Mouse (Mus musculus): ENCODE data around the gene Fut11. TPM values are rescaled to one million over a fixed set of nuclear protein-coding genes. Genes with fewer than 3 reads are reported as not detected.

Gene Fut11
- total and polyA plus RNA-seq, 3 experiments, result 0.69 to 1.8 TPM; not detected in 1

DNA sequence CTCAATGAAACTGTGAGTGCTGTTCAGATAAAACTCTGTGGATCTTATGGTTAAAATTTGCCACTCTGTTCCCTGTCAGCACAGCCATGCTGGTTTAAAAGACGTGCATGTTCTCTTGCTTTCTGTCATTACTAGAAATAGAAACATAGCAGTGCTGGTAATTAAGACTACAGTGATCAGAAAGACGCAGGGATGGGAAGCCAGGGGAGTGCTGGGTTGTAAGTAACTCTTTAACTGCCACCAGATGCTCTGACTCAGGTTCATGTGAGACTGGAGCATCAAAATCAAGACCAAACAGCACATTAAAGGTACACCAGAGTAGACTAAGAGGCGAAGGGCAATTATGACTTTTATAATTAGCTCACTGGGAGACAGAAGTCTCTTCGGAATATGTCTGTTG is 53.6 kb downstream of the Fut11 start:
- no peaks in the 10 kb centered on the region for H3K4me1 ChIP-seq (ENCODE audit: control insufficient read depth in 1 of 2, insufficient read depth in 2 of 2, low read length in 2 of 2)
- no peak overlapping the region for H3K9ac ChIP-seq (ENCODE audit: control insufficient read depth, low read depth, low read length, poor library complexity, severe bottlenecking)
- H3K27me3 ChIP-seq (ENCODE audit: control insufficient read depth in 1 of 2, insufficient read depth in 2 of 2, low read length in 2 of 2), result no peaks in the 10 kb centered on the region
- no peaks in the 10 kb centered on the region for H3K79me2 ChIP-seq (ENCODE audit: control insufficient read depth, insufficient read depth, low read length, poor library complexity)
- TF ChIP-seq MAFK (IDR thresholded peaks at IDR 0.05; ENCODE audit: borderline replicate concordance, low read depth, low read length) (no peak), ZKSCAN1 (IDR thresholded peaks at IDR 0.05; ENCODE audit: low read depth, low read length) (no peak), RAD21 (IDR thresholded peaks at IDR 0.05; ENCODE audit: low read depth, low read length) (no peak), HCFC1 (IDR thresholded peaks at IDR 0.05; ENCODE audit: low read depth, low read length) (no peak), MEF2A (IDR thresholded peaks at IDR 0.05; ENCODE audit: extremely low read depth, insufficient replicate concordance, low read depth, low read length, poor library complexity, severe bottlenecking) (no peak), POLR2A (IDR thresholded peaks at IDR 0.05; ENCODE audit: control insufficient read depth in 1 of 2, insufficient read depth in 1 of 2, low read depth in 1 of 2, low read length in 2 of 2, poor library complexity in 1 of 2) (no peak), POLR2AphosphoS2 (IDR thresholded peaks at IDR 0.05; ENCODE audit: low read length) (no peak), USF2 (IDR thresholded peaks at IDR 0.05; ENCODE audit: borderline replicate concordance in 1 of 2, insufficient read depth in 1 of 2, low read depth in 1 of 2, low read length in 2 of 2) (no peak), ZC3H11A (IDR thresholded peaks at IDR 0.05; ENCODE audit: low read depth, low read length) (no peak), KAT2A (conservative IDR thresholded peaks at IDR 0.05; ENCODE audit: low read depth, low read length) (no peak), CTCF (IDR thresholded peaks at IDR 0.05 in 2 of 3, conservative IDR thresholded peaks at IDR 0.05 in 1 of 3; ENCODE audit: control insufficient read depth in 1 of 3, insufficient read depth in 1 of 3, low read depth in 2 of 3, low read length in 3 of 3, poor library complexity in 1 of 3, severe bottlenecking in 1 of 3) (no peak), UBTF (IDR thresholded peaks at IDR 0.05; ENCODE audit: borderline replicate concordance, insufficient read depth, low read depth, low read length) (no peak), SIN3A (IDR thresholded peaks at IDR 0.05; ENCODE audit: low read length) (no peak), MAZ (IDR thresholded peaks at IDR 0.05; ENCODE audit: low read depth, low read length) (no peak), BHLHE40 (IDR thresholded peaks at IDR 0.05; ENCODE audit: borderline replicate concordance, low read depth, low read length) (no peak), E2F4 (IDR thresholded peaks at IDR 0.05; ENCODE audit: borderline replicate concordance, low read depth, low read length) (no peak), USF1 (IDR thresholded peaks at IDR 0.05; ENCODE audit: low read depth, low read length) (no peak)
- H3K27ac ChIP-seq (ENCODE audit: control insufficient read depth, low read depth, low read length), result no peak overlapping the region
- DNase-seq (ENCODE audit: low read depth, low spot score), result no peak
- H3K36me3 ChIP-seq (ENCODE audit: control insufficient read depth in 1 of 2, insufficient read depth in 2 of 2, low read length in 2 of 2), result peaks cover 0 to 4% of the 10 kb centered on the region in 2 experiments; a peak in 2 of 4 replicates
- H3K4me3 ChIP-seq (ENCODE audit: control insufficient read depth in 1 of 2, insufficient read depth in 1 of 2, low read depth in 2 of 2, low read length in 2 of 2), result no peak overlapping the region
- no peaks in the 10 kb centered on the region for H3K9me3 ChIP-seq (replicated peaks; ENCODE audit: insufficient read depth, low read length)

DNA sequence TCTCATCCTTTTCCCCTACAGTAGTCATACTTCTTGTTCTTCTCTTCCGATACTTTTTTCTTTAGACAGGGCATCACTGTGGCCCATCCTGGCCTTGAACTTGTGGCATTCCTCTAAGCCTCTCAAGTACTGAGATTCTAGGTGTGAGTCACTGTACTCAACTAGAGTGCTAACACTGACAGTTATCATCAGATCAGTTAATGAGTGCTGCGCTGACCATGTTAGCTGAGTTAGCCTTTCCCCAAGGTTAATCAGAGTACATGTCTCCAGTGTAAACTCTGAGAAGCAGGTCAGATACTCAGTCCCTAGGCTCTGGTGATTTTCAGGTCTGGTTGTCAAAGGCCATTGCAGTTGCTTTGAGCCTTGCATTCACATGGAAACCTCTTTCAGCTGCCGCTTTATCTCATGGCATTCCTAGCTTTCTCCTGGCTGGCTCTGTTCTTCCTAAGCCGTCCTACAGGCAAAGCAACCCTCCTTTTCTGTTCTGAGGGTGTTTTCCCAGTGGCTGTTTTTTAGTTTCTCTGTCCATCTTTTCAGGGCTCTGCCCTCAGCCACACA is 54.8 kb downstream of the Fut11 start:
- Histone ChIP-seq H3K9me3 (replicated peaks; ENCODE audit: insufficient read depth, low read length) (no peaks in the 10 kb centered on the region), H3K4me1 (ENCODE audit: control insufficient read depth in 1 of 2, insufficient read depth in 2 of 2, low read length in 2 of 2) (peaks cover 0 to 3% of the 10 kb centered on the region in 2 experiments; a peak in 2 of 4 replicates), H3K4me3 (ENCODE audit: control insufficient read depth in 1 of 2, insufficient read depth in 1 of 2, low read depth in 2 of 2, low read length in 2 of 2) (no peak overlapping the region), H3K9ac (ENCODE audit: control insufficient read depth, low read depth, low read length, poor library complexity, severe bottlenecking) (no peak overlapping the region), H3K27me3 (ENCODE audit: control insufficient read depth in 1 of 2, insufficient read depth in 2 of 2, low read length in 2 of 2) (no peaks in the 10 kb centered on the region), H3K27ac (ENCODE audit: control insufficient read depth, low read depth, low read length) (no peak overlapping the region), H3K79me2 (ENCODE audit: control insufficient read depth, insufficient read depth, low read length, poor library complexity) (no peaks in the 10 kb centered on the region), H3K36me3 (ENCODE audit: control insufficient read depth in 1 of 2, insufficient read depth in 2 of 2, low read length in 2 of 2) (peaks cover 0 to 7% of the 10 kb centered on the region in 2 experiments; a peak in 2 of 4 replicates)
- no peak for TF ChIP-seq CTCF (IDR thresholded peaks at IDR 0.05 in 2 of 3, conservative IDR thresholded peaks at IDR 0.05 in 1 of 3; ENCODE audit: control insufficient read depth in 1 of 3, insufficient read depth in 1 of 3, low read depth in 2 of 3, low read length in 3 of 3, poor library complexity in 1 of 3, severe bottlenecking in 1 of 3)
- TF ChIP-seq MAFK (IDR thresholded peaks at IDR 0.05; ENCODE audit: borderline replicate concordance, low read depth, low read length), result no peak
- no peak for TF ChIP-seq USF1 (IDR thresholded peaks at IDR 0.05; ENCODE audit: low read depth, low read length)
- TF ChIP-seq NRF1 (IDR thresholded peaks at IDR 0.05; ENCODE audit: insufficient read depth, low read depth, low read length, poor library complexity, severe bottlenecking), result no peak
- TF ChIP-seq ELF1 (IDR thresholded peaks at IDR 0.05; ENCODE audit: low read depth, low read length), result no peak
- no peak for TF ChIP-seq POLR2AphosphoS2 (IDR thresholded peaks at IDR 0.05; ENCODE audit: low read length)
- TF ChIP-seq ZKSCAN1 (IDR thresholded peaks at IDR 0.05; ENCODE audit: low read depth, low read length), result no peak
- no peak for TF ChIP-seq CHD1 (IDR thresholded peaks at IDR 0.05; ENCODE audit: low read depth, low read length)
- no peak for DNase-seq (ENCODE audit: low read depth, low spot score)

Measured in MEL (cell line).